Mouse (Mus musculus): ENCODE measurements around the gene Gatb.

DNA sequence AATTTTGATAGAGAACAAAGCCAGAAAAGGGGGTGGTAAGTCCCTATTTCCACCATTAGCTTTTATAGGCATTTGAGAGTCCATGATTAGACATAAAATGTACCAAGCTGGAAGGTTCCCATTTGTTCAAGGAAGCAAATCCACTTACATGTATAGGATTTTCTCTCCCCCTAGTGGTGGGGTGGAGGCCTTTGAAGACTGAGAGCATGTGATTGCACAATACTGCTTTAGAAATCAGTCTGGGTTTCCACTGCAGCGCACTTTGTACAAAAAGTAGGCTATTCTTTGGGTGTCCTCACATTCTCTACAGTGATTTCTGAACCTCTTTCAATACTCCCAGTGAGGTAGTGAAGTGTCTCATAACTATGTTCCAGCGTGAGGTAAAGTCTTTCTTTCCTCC, 2.6 kb upstream of the Gatb start:
- no peak for TF ChIP-seq TAL1 (IDR thresholded peaks at IDR 0.05; ENCODE audit: low read length)
- no peak for TF ChIP-seq GATA1 (IDR thresholded peaks at IDR 0.05; ENCODE audit: low read length)
